Mouse (Mus musculus) hindbrain, embryonic 14.5 days (tissue): Measurements from ENCODE around the gene Gli2. TPM values are rescaled to one million over a fixed set of nuclear protein-coding genes. Genes with fewer than 3 reads are reported as not detected.
A peak's percentile ranks its signal among the peaks of the same experiment; 100 is the strongest.

Source experiments
- ATAC-seq: fragments of 200-750 bp; cut with Nextera tagmentation; 2 replicates; pipeline ENCODE4 v1.8.0; 2017; ENCODE audit warnings: moderate number of reproducible peaks, mild to moderate bottlenecking, moderate TSS enrichment, moderate library complexity; ENCODE audit not compliant: low FRiP score
- DNase-seq: peaks from one replicate; pipeline ENCODE4 v3.0.0-alpha.2; 2015; ENCODE audit warnings: low spot score
- H3K27ac ChIP-seq: fragments of 300-500 bp; sonication (generic); 2 replicates; pipeline ENCODE4 v1.5.1; 2014; ENCODE audit warnings: mild to moderate bottlenecking, moderate library complexity
- H3K27me3 ChIP-seq: fragments of 300-500 bp; sonication (generic); 2 replicates; pipeline ENCODE4 v1.6.1; 2014; ENCODE audit warnings: mild to moderate bottlenecking, low read length, mixed read lengths; ENCODE audit not compliant: control insufficient read depth, insufficient read depth
- H3K36me3 ChIP-seq: fragments of 300-500 bp; sonication (generic); replicated peaks from 2 replicates; pipeline ENCODE4 v1.6.1; 2014; ENCODE audit not compliant: control insufficient read depth, insufficient read depth
- H3K4me1 ChIP-seq: fragments of 300-500 bp; sonication (generic); replicated peaks from 2 replicates; pipeline ENCODE4 v1.6.1; 2014; ENCODE audit warnings: antibody characterized with exemption, low read length, mixed read lengths; ENCODE audit not compliant: control insufficient read depth, insufficient read depth
- H3K4me2 ChIP-seq: fragments of 300-500 bp; sonication (generic); replicated peaks from 2 replicates; pipeline ENCODE4 v1.6.1; 2014; ENCODE audit warnings: mild to moderate bottlenecking, moderate library complexity
- H3K4me3 ChIP-seq: fragments of 300-500 bp; sonication (generic); replicated peaks from 2 replicates; pipeline ENCODE4 v1.5.1; 2014; ENCODE audit warnings: mild to moderate bottlenecking, low read length
- H3K9ac ChIP-seq: fragments of 300-500 bp; sonication (generic); 2 replicates; pipeline ENCODE4 v1.6.1; 2014
- H3K9me3 ChIP-seq: fragments of 300-500 bp; sonication (generic); 2 replicates; pipeline ENCODE4 v1.6.1; 2016; ENCODE audit warnings: low read length; ENCODE audit not compliant: control insufficient read depth
- WGBS: fragments of 180-500 bp; shearing (Covaris S2); extraction: QIAGEN DNeasy Blood & Tissue Kit; methylation state at CpG from one replicate; pipeline ENCODE4 v1.1.7; 2014; 5-methylcytosine and 5-hydroxymethylcytosine counted together
- polyA plus RNA-seq: library from polyadenylated mRNA; unstranded; fragments of >200 nt; fragmentation: Nextera tagmentation; extraction: Ambion mirVana; gene quantifications from 2 replicates; pipeline ENCODE4 v1.2.1, GENCODE M21; 2014

Gli2 gene
- polyA plus RNA-seq, 1 experiment from 2014 or later = 2.0 TPM

- Histone ChIP-seq H3K4me3 (no peak overlapping the region), H3K4me2 (no peak overlapping the region), H3K4me1 (no peaks in the 10 kb centered on the region), H3K36me3 (no peaks in the 10 kb centered on the region), H3K27ac (no peak overlapping the region), H3K9ac (no peak overlapping the region), H3K27me3 (no peaks in the 10 kb centered on the region), H3K9me3 (no peaks in the 10 kb centered on the region)
- no peak for DNase-seq
- WGBS = 85% methylated on average over 6 of the region's 6 CpGs
- ATAC-seq = no peak
Measured at GRCm38 (mm10) chr1:118922189-118922588, 131.2 kb downstream of the Gli2 start.

GRCm38 (mm10) chr1:118917520-118918220 is 135.7 kb downstream of the Gli2 start:
- no peak for ATAC-seq
- Histone ChIP-seq H3K9ac (no peak overlapping the region), H3K9me3 (no peaks in the 10 kb centered on the region), H3K4me1 (peaks cover 11% of the 10 kb centered on the region), H3K27me3 (no peaks in the 10 kb centered on the region), H3K27ac (no peak overlapping the region), H3K4me2 (no peak overlapping the region), H3K4me3 (no peak overlapping the region), H3K36me3 (no peaks in the 10 kb centered on the region)
- 65% methylated on average over 7 of the region's 7 CpGs for WGBS
- no peak for DNase-seq

DNA sequence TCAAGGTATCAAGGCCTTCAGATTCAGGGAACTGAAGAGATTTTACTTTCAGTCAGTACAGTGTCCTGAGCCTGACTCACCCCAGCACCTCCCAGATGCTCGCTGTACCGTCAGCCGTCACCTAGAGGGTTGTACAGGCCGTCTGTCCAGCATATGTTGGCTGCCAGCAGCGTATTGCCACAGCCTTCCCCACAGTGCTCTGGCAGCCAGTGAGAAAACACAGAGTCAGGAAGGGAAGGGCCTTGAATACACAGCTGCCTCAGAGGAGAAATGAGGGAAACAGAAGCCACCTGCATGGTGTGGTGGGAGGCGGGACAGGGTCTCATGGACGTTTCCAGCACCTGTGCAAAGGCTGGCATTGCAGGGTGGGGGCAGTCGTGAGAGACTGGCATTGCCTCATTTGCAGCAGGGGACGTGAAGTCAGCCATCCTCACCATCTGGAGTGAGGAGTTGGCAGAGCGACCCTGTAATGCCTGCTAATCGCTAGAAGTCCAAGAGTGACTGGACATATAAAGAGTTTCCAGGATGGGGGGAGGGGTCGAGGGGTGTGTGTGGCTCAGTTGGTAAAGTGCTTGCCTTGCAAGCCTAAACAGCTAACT is 136.8 kb downstream of the Gli2 start:
- ATAC-seq = peak; percentile 51
- no peak overlapping the region for H3K4me2 ChIP-seq
- H3K27ac ChIP-seq = 0 out of 2 replicates have a peak overlapping the region, but pooled peaks have one; percentile 4
- H3K4me3 ChIP-seq = no peak overlapping the region
- whole genome bisulfite sequencing = 34% methylated on average over 12 of the region's 12 CpGs
- no peak for DNase-seq
- no peak overlapping the region for H3K9ac ChIP-seq
- no peaks in the 10 kb centered on the region for H3K36me3 ChIP-seq
- H3K27me3 ChIP-seq = no peaks in the 10 kb centered on the region
- H3K4me1 ChIP-seq = peaks cover 13% of the 10 kb centered on the region
- H3K9me3 ChIP-seq = no peaks in the 10 kb centered on the region

GRCm38 (mm10) chr1:118913414-118914385 is 139.7 kb downstream of the Gli2 start:
- Histone ChIP-seq H3K36me3 (no peaks in the 10 kb centered on the region), H3K4me2 (peak overlapping the region; percentile 37; the same call in 1 of the 2 replicates), H3K9ac (no peak overlapping the region), H3K27me3 (no peaks in the 10 kb centered on the region), H3K4me1 (peaks cover 19% of the 10 kb centered on the region), H3K27ac (no peak overlapping the region), H3K9me3 (no peaks in the 10 kb centered on the region), H3K4me3 (no peak overlapping the region)
- ATAC-seq (no peak), DNase-seq (no peak)
- WGBS = 36% methylated on average over 17 of the region's 17 CpGs

- no peak for ATAC-seq
- peaks cover 19% of the 10 kb centered on the region for H3K4me1 ChIP-seq
Measured at GRCm38 (mm10) chr1:118912929-118913328, 140.5 kb downstream of the Gli2 start.

DNA sequence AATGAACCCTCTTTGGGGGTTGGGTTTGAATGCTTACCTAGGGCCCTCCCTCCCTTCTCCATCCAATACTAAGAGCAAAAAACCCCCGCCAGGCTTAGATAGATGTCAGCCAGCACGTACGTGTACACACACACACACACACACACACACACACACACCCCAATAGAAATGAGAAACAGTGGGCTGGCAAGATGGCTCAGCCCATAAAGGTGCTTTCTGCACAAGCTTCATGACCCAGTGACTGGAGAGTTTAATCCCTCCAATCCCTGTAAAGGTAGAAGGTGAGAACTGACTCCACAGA is 142.0 kb downstream of the Gli2 start:
- ATAC-seq (0 out of 2 replicates have a peak, but pooled peaks have one; percentile 16), DNase-seq (no peak)
- Histone ChIP-seq H3K9ac (no peak overlapping the region), H3K4me2 (no peak overlapping the region), H3K27me3 (no peaks in the 10 kb centered on the region), H3K4me3 (no peak overlapping the region), H3K36me3 (no peaks in the 10 kb centered on the region), H3K4me1 (peaks cover 19% of the 10 kb centered on the region), H3K27ac (no peak overlapping the region), H3K9me3 (no peaks in the 10 kb centered on the region)
- 22% methylated on average over 3 of the region's 3 CpGs for WGBS

More at GRCm38 (mm10) chr1:118912929-118913328, 140.5 kb downstream of the Gli2 start:
- H3K9me3 ChIP-seq = no peaks in the 10 kb centered on the region
- no peaks in the 10 kb centered on the region for H3K27me3 ChIP-seq
- no peaks in the 10 kb centered on the region for H3K36me3 ChIP-seq
- H3K27ac ChIP-seq = no peak overlapping the region
- H3K4me3 ChIP-seq = no peak overlapping the region
- DNase-seq = no peak
- peak overlapping the region; percentile 37 for H3K4me2 ChIP-seq
- WGBS = 15% methylated on average over 6 of the region's 6 CpGs
- no peak overlapping the region for H3K9ac ChIP-seq

GRCm38 (mm10) chr1:118910693-118911426 is 142.6 kb downstream of the Gli2 start:
- H3K9ac ChIP-seq = no peak overlapping the region
- no peaks in the 10 kb centered on the region for H3K27me3 ChIP-seq
- 10% methylated on average over 13 of the region's 13 CpGs for WGBS
- no peak overlapping the region; the same call in 1 of the 2 replicates for H3K4me2 ChIP-seq
- ATAC-seq (peak; percentile 51; the same call in 1 of the 2 replicates), DNase-seq (peak; percentile 50)
- no peaks in the 10 kb centered on the region for H3K36me3 ChIP-seq
- no peak overlapping the region for H3K4me3 ChIP-seq
- no peaks in the 10 kb centered on the region for H3K9me3 ChIP-seq
- H3K4me1 ChIP-seq = peaks cover 19% of the 10 kb centered on the region
- H3K27ac ChIP-seq = peak overlapping the region; percentile 26; the same call in 1 of the 2 replicates

DNA sequence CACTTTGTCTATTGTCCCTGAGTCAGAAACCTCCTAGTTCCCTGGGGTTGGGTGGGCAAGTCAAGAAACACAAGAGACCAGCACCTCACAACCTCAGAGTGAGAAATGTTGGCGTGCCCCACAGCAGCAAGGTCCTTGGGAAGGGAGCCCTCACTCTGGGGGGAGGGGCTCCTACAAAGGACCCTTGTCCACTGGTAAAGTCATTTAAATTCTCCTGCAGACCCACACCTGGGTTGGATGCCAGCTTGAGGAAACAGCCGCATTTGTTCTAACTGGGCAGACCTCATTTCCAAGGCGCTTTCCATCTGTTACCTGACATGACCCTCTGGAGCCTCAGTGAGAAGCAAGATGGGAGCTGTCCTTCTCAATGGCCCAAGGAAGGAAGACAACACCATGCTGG is 144.4 kb downstream of the Gli2 start:
- DNase-seq = no peak
- peaks cover 25% of the 10 kb centered on the region for H3K4me1 ChIP-seq
- 85% methylated on average over 3 of the region's 3 CpGs for WGBS

More for the DNA sequence above, 144.4 kb downstream of the Gli2 start:
- H3K4me3 ChIP-seq = no peak overlapping the region
- no peaks in the 10 kb centered on the region for H3K27me3 ChIP-seq
- no peaks in the 10 kb centered on the region for H3K36me3 ChIP-seq
- H3K4me2 ChIP-seq = no peak overlapping the region
- H3K27ac ChIP-seq = no peak overlapping the region
- H3K9ac ChIP-seq = no peak overlapping the region
- ATAC-seq = no peak
- no peaks in the 10 kb centered on the region for H3K9me3 ChIP-seq
